Comparison of ENCODE assay signal across 26 mouse cellular contexts in genomic region chr10:60413756-60414155, GRCm38 (mm10). TPM values are rescaled to one million over a fixed set of nuclear protein-coding genes. Genes with fewer than 3 reads are reported as not detected.
"Had no signal": no experiment of that assay in that cellular context is flagged by ENCODE, and none has a peak within 500 bp of the region (broad histone marks: within the 10 kb centered on the region; RNA-seq: fewer than 3 reads in every experiment).

No protein-coding gene starts in this region.

- DNase-seq: kidney, adult 2 months; kidney, postnatal 25 days; layer of hippocampus, adult 9-11 months; liver; lung, adult 18-20 months; lung, postnatal 14 days; lung, postnatal 4 days; midbrain, embryonic 14.5 days; retina, postnatal 1 day; right cerebral cortex, postnatal 25 days; thymus, adult 18-20 months; thymus, postnatal 36 days had no signal

- H3K4me2 ChIP-seq: limb, embryonic 13.5 days; liver, embryonic 12.5 days; liver, embryonic 15.5 days; lung, embryonic 15.5 days; midbrain, embryonic 11.5 days; neural tube, embryonic 12.5 days; neural tube, embryonic 15.5 days had no signal

- H3K36me3 ChIP-seq: limb, embryonic 10.5 days; limb, embryonic 13.5 days; liver, embryonic 12.5 days; liver, embryonic 15.5 days; lung, embryonic 15.5 days; neural tube, embryonic 12.5 days; neural tube, embryonic 15.5 days had no signal

- H3K4me1 ChIP-seq: limb, embryonic 10.5 days; limb, embryonic 13.5 days; liver, embryonic 12.5 days; liver, embryonic 15.5 days; lung, embryonic 15.5 days; neural tube, embryonic 15.5 days had no signal

- H3K9me3 ChIP-seq: limb, embryonic 10.5 days; limb, embryonic 13.5 days; liver, embryonic 12.5 days; liver, embryonic 15.5 days; lung, embryonic 15.5 days; neural tube, embryonic 12.5 days; neural tube, embryonic 15.5 days had no signal

- H3K27ac ChIP-seq: kidney, postnatal 0 days; layer of hippocampus, adult 2 months; limb, embryonic 10.5 days; limb, embryonic 13.5 days; liver, embryonic 12.5 days; liver, embryonic 15.5 days; lung, embryonic 15.5 days; neural tube, embryonic 12.5 days; neural tube, embryonic 15.5 days; stomach, postnatal 0 days had no signal

- H3K9ac ChIP-seq: limb, embryonic 13.5 days; liver, embryonic 12.5 days; liver, embryonic 15.5 days; lung, embryonic 15.5 days; neural tube, embryonic 12.5 days; neural tube, embryonic 15.5 days had no signal

- H3K4me3 ChIP-seq: layer of hippocampus, adult 2 months; limb, embryonic 10.5 days; limb, embryonic 13.5 days; liver, embryonic 12.5 days; liver, embryonic 15.5 days; lung, embryonic 15.5 days; neural tube, embryonic 12.5 days; neural tube, embryonic 15.5 days had no signal

- H3K27me3 ChIP-seq: neural tube, embryonic 12.5 days had no signal

RNA-seq across cellular contexts. Expression of gene Gm17455, which starts 14.2 kb away (rescaled TPM):
- total RNA-seq: layer of hippocampus, adult 2 months; left cerebral cortex, adult 18-20 months; megakaryocyte progenitor cell, adult 5-6 weeks; megakaryocyte-erythroid progenitor cell, adult 5-6 weeks had no signal
- polyA plus RNA-seq: kidney, adult 2 months; liver, embryonic 12.5 days had no signal
